10 mouse cellular contexts compared by ENCODE assay signal in the genomic region with DNA sequence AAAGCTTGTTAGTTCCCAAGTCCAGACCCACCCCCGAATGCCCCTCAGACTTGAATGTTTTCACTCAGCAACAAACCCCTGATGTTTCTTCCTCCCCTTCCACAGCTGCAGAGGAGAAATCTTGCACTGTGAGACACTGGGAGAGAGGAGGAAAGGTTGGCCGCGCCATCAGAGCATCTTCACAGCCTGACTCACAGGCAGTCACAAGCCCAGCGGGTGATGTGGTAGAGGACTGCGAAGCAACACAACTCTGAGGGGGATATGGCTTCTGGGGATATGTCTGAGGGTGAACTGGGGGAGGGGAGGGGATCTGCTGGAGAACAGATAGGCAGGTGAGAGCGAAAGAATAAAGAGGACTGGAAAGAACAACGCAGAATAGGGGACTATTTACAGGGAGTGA. TPM values are rescaled to one million over a fixed set of nuclear protein-coding genes. Genes with fewer than 3 reads are reported as not detected.
DNase-seq lines count a peak whose midpoint lies in the region; ATAC-seq and TF ChIP-seq lines count a peak whose summit lies in the region.
"Had no signal": no experiment of that assay in that cellular context is flagged by ENCODE, and none has a peak within 500 bp of the region (broad histone marks: within the 10 kb centered on the region; RNA-seq: fewer than 3 reads in every experiment).

No protein-coding gene starts in this region.

- no peaks in the 10 kb centered on the region for H3K27me3 ChIP-seq in cerebellum, adult 2 months (ENCODE audit: control insufficient read depth, insufficient read depth, low read length)
- H3K27me3 ChIP-seq in forebrain, postnatal 0 days (ENCODE audit: insufficient read depth, low read length): no peaks in the 10 kb centered on the region
- H3K27me3 ChIP-seq in liver, embryonic 13.5 days: peaks cover 40% of the 10 kb centered on the region

- no peaks in the 10 kb centered on the region for H3K9me3 ChIP-seq in forebrain, postnatal 0 days (ENCODE audit: low read length)
- no peaks in the 10 kb centered on the region for H3K9me3 ChIP-seq in liver, embryonic 13.5 days (replicated peaks)

- peaks cover 6% of the 10 kb centered on the region; the same call in 1 of the 2 replicates for H3K4me1 ChIP-seq in cerebellum, adult 2 months (ENCODE audit: control insufficient read depth, insufficient read depth, low read length)
- H3K4me1 ChIP-seq in forebrain, postnatal 0 days (ENCODE audit: insufficient read depth): 0 out of 2 replicates have a peak, but pooled peaks cover 8% of the 10 kb centered on the region
- H3K4me1 ChIP-seq in liver, embryonic 13.5 days (replicated peaks): peaks cover 23% of the 10 kb centered on the region

- no peaks in the 10 kb centered on the region for H3K36me3 ChIP-seq in forebrain, postnatal 0 days (ENCODE audit: insufficient read depth)
- H3K36me3 ChIP-seq in liver, embryonic 13.5 days: no peaks in the 10 kb centered on the region

- peak overlapping the region; percentile 89 for H3K4me2 ChIP-seq in forebrain, postnatal 0 days (ENCODE audit: low read depth)
- 0 out of 2 replicates have a peak overlapping the region, but pooled peaks have one; percentile 99 for H3K4me2 ChIP-seq in liver, embryonic 13.5 days

- no peak for TF ChIP-seq CTCF in cerebellum, adult 2 months (IDR thresholded peaks at IDR 0.05; ENCODE audit: borderline replicate concordance, insufficient read depth, low read depth, low read length)
- TF ChIP-seq CTCF in forebrain, postnatal 0 days (IDR thresholded peaks at IDR 0.05; ENCODE audit: low read depth): no peak

- no peak for DNase-seq in cerebellum, adult 2 months
- no peak for DNase-seq in cerebellum, adult 9-11 months
- peak; percentile 34 for DNase-seq in MN1 (ENCODE audit: low spot score)
- peak; percentile 38 for DNase-seq in forebrain, postnatal 0 days
- DNase-seq in liver, embryonic 13.5 days: no peak
- DNase-seq in ovary, postnatal 36 days (ENCODE audit: low spot score): no peak
- DNase-seq in retina, embryonic 14.5 days (ENCODE audit: low spot score): no peak
- DNase-seq in layer of hippocampus, adult 9-11 months: no peak
- DNase-seq: left cerebral cortex, postnatal 4 days had no signal

- TF ChIP-seq POLR2A in cerebellum, adult 2 months (IDR thresholded peaks at IDR 0.05; ENCODE audit: borderline replicate concordance, insufficient read depth, low read length): no peak

- peak overlapping the region; percentile 69 for H3K9ac ChIP-seq in forebrain, postnatal 0 days
- H3K9ac ChIP-seq in liver, embryonic 13.5 days: no peak overlapping the region

- peak overlapping the region; percentile 65 for H3K4me3 ChIP-seq in cerebellum, adult 2 months (replicated peaks; ENCODE audit: insufficient read depth, low read depth, low read length)
- peak overlapping the region; percentile 76 for H3K4me3 ChIP-seq in forebrain, postnatal 0 days (ENCODE audit: low read depth, low read length)
- no peak overlapping the region for H3K4me3 ChIP-seq in liver, embryonic 13.5 days (replicated peaks)

- no peak for ATAC-seq in forebrain, postnatal 0 days
- ATAC-seq in liver, embryonic 13.5 days (ENCODE audit: low read depth): no peak

- no peak overlapping the region for H3K27ac ChIP-seq in cerebellum, adult 2 months (ENCODE audit: insufficient read depth, low read length)
- peak overlapping the region; percentile 29; the same call in 1 of the 2 replicates for H3K27ac ChIP-seq in forebrain, postnatal 0 days (ENCODE audit: low read depth, low read length)
- H3K27ac ChIP-seq in liver, embryonic 13.5 days: no peak overlapping the region
- H3K27ac ChIP-seq: stomach, postnatal 0 days had no signal

- WGBS in cerebellum, adult 2 months: 36% methylated on average over 7 of the region's 7 CpGs
- 16% methylated on average over 7 of the region's 7 CpGs for WGBS in forebrain, postnatal 0 days
- 16% methylated on average over 7 of the region's 7 CpGs for WGBS in liver, embryonic 13.5 days (ENCODE audit: insufficient replicate concordance)

RNA-seq across cellular contexts. Expression of gene Hcn3, which starts 1.3 kb away (rescaled TPM):
- polyA plus RNA-seq in cerebellum, adult 2 months (2012; rRNA removed): 13.0 and 14.6 TPM in 2 replicates
- 44.9 and 45.5 TPM in 2 replicates for total RNA-seq in forebrain, postnatal 0 days (2014; rRNA removed)
- 22.7 and 30.3 TPM in 2 replicates for polyA plus RNA-seq in forebrain, postnatal 0 days (2015; fragmentation: Nextera tagmentation; extraction: Ambion mirVana)
- 0.75 and 0.78 TPM in 2 replicates for polyA plus RNA-seq in liver, embryonic 13.5 days (2015; fragmentation: Nextera tagmentation; extraction: Ambion mirVana)

RNA-seq across cellular contexts. Expression of gene Clk2, which starts 5.9 kb away (rescaled TPM):
- polyA plus RNA-seq in cerebellum, adult 2 months (2012; rRNA removed): 75.5 and 80.2 TPM in 2 replicates
- 35.6 and 43.1 TPM in 2 replicates for total RNA-seq in forebrain, postnatal 0 days (2014; rRNA removed)
- polyA plus RNA-seq in forebrain, postnatal 0 days (2015; fragmentation: Nextera tagmentation; extraction: Ambion mirVana): 11.2 and 12.8 TPM in 2 replicates
- 10.3 and 10.8 TPM in 2 replicates for polyA plus RNA-seq in liver, embryonic 13.5 days (2015; fragmentation: Nextera tagmentation; extraction: Ambion mirVana)

RNA-seq across cellular contexts. Expression of gene Scamp3, which starts 18.6 kb away (rescaled TPM):
- 109 and 121 TPM in 2 replicates for polyA plus RNA-seq in cerebellum, adult 2 months (2012; rRNA removed)
- total RNA-seq in forebrain, postnatal 0 days (2014; rRNA removed): 44.3 and 63.7 TPM in 2 replicates
- 116 and 124 TPM in 2 replicates for polyA plus RNA-seq in forebrain, postnatal 0 days (2015; fragmentation: Nextera tagmentation; extraction: Ambion mirVana)
- polyA plus RNA-seq in liver, embryonic 13.5 days (2015; fragmentation: Nextera tagmentation; extraction: Ambion mirVana): 67.4 and 72.1 TPM in 2 replicates

RNA-seq across cellular contexts. Expression of gene Pklr, which starts 22.7 kb away (rescaled TPM):
- 0.03 and 0.07 TPM in 2 replicates for polyA plus RNA-seq in cerebellum, adult 2 months (2012; rRNA removed)
- 0.08 and 0.76 TPM in 2 replicates for total RNA-seq in forebrain, postnatal 0 days (2014; rRNA removed)
- 0.19 TPM in 1 of 2 replicates, not detected in the other for polyA plus RNA-seq in forebrain, postnatal 0 days (2015; fragmentation: Nextera tagmentation; extraction: Ambion mirVana)
- polyA plus RNA-seq in liver, embryonic 13.5 days (2015; fragmentation: Nextera tagmentation; extraction: Ambion mirVana): 133 and 136 TPM in 2 replicates

RNA-seq across cellular contexts. Expression of gene Fam189b, which starts 24.3 kb away (rescaled TPM):
- polyA plus RNA-seq in cerebellum, adult 2 months (2012; rRNA removed): 86.8 and 97.7 TPM in 2 replicates
- 8.9 and 12.7 TPM in 2 replicates for total RNA-seq in forebrain, postnatal 0 days (2014; rRNA removed)
- 23.8 and 31.8 TPM in 2 replicates for polyA plus RNA-seq in forebrain, postnatal 0 days (2015; fragmentation: Nextera tagmentation; extraction: Ambion mirVana)
- 2.8 and 3.9 TPM in 2 replicates for polyA plus RNA-seq in liver, embryonic 13.5 days (2015; fragmentation: Nextera tagmentation; extraction: Ambion mirVana)

Comparison
In these comparisons a context has a peak if more than half of its experiments do, and no peak if none do; other contexts are left out.
1. DNase-seq: peak in MN1 (single experiment) and forebrain, postnatal 0 days (single experiment); none in cerebellum, adult 2 months (0 of 2), cerebellum, adult 9-11 months (single experiment), liver, embryonic 13.5 days (single experiment), ovary, postnatal 36 days (single experiment), retina, embryonic 14.5 days (single experiment) and layer of hippocampus, adult 9-11 months (single experiment).